In the genomic region with DNA sequence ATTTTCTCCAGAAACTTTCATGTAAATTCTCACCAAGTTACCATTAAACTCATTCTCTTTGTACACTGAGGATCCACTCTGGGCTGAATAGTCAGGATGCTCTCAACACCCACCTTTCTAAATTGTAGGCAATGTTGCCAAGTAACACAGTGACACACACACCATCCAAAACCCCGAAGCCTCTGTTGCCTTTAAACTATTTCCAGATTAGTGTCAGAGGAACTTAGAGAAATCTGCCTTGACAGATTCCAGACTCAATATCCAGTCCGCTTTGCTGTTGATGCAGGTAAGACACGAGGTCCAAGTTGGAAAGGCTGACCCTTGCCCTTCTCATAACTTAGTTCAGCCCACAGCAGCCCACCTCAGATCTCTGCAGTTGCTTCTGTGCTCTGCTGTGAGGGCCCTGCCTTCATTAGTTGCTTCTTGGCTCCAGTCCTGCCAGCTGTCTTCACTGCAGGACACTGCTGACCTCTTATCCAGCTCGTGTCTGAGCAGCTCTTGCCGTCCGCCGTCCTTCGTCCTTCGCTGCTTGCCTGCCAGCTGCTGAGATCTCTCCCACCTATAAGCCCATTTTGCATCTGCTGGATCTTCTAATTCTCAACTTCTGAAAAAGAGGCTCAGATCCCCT, we compare ENCODE assay signal across 10 mouse cellular contexts.
DNase-seq lines count a peak whose midpoint lies in the region; ATAC-seq lines count a peak whose summit lies in the region.
"Had no signal": no experiment of that assay in that cellular context is flagged by ENCODE, and none has a peak within 500 bp of the region (broad histone marks: within the 10 kb centered on the region; RNA-seq: fewer than 3 reads in every experiment).

No protein-coding gene starts in this region.

- no peaks in the 10 kb centered on the region for H3K27me3 ChIP-seq in kidney, embryonic 16.5 days (ENCODE audit: insufficient read depth, low read length)
- H3K27me3 ChIP-seq: embryonic facial prominence, embryonic 13.5 days had no signal

- DNase-seq in kidney, postnatal 4 days: peak; percentile 9 to 11
- peak; percentile 21 for DNase-seq in embryo, embryonic 11 days
- DNase-seq in gastrocnemius, postnatal 25 days: peak; percentile 27
- peak; percentile 2 for DNase-seq in retina, adult 2 months (ENCODE audit: low read depth, low spot score)
- no peak for DNase-seq in testis, postnatal 10 days (ENCODE audit: low spot score)
- DNase-seq in thymus, postnatal 14 days: no peak

- H3K4me2 ChIP-seq in kidney, embryonic 16.5 days (replicated peaks; ENCODE audit: low read depth, low read length): no peak overlapping the region
- H3K4me2 ChIP-seq: embryonic facial prominence, embryonic 13.5 days had no signal

- no peaks in the 10 kb centered on the region for H3K36me3 ChIP-seq in kidney, embryonic 16.5 days (ENCODE audit: insufficient read depth, low read length)
- H3K36me3 ChIP-seq: embryonic facial prominence, embryonic 13.5 days; G1E had no signal

- H3K9ac ChIP-seq in kidney, embryonic 16.5 days (replicated peaks; ENCODE audit: low read length): no peak overlapping the region
- H3K9ac ChIP-seq: embryonic facial prominence, embryonic 13.5 days; liver, embryonic 14.5 days had no signal

- peaks cover 6% of the 10 kb centered on the region; the same call in 1 of the 2 replicates for H3K4me1 ChIP-seq in kidney, embryonic 16.5 days (ENCODE audit: insufficient read depth, low read length)

- no peak overlapping the region for H3K4me3 ChIP-seq in kidney, embryonic 16.5 days (ENCODE audit: low read length)
- H3K4me3 ChIP-seq: embryonic facial prominence, embryonic 13.5 days had no signal

- 47% methylated on average over 9 of the region's 9 CpGs for WGBS in kidney, embryonic 16.5 days

- ATAC-seq in kidney, embryonic 16.5 days (ENCODE audit: low FRiP score, low TSS enrichment): no peak

- H3K27ac ChIP-seq in kidney, embryonic 16.5 days (ENCODE audit: low read length): no peak overlapping the region
- H3K27ac ChIP-seq: embryonic facial prominence, embryonic 13.5 days; liver, embryonic 14.5 days had no signal

- H3K9me3 ChIP-seq in kidney, embryonic 16.5 days (ENCODE audit: low read length): no peaks in the 10 kb centered on the region
- H3K9me3 ChIP-seq: embryonic facial prominence, embryonic 13.5 days; G1E had no signal

Comparison
In these comparisons a context has a peak if more than half of its experiments do, and no peak if none do; other contexts are left out.
1. DNase-seq: peak in kidney, postnatal 4 days (2 of 2), embryo, embryonic 11 days (single experiment), gastrocnemius, postnatal 25 days (single experiment) and retina, adult 2 months (single experiment); none in testis, postnatal 10 days (single experiment) and thymus, postnatal 14 days (single experiment).